Mouse (Mus musculus) testis, adult 2 months (tissue): Measurements from ENCODE around the gene Zfp759. TPM values are rescaled to one million over a fixed set of nuclear protein-coding genes. Genes with fewer than 3 reads are reported as not detected.
"Not testable (repeated sequence)": the region's sequence is repeated elsewhere in the genome, so short reads cannot be mapped to it uniquely, and the experiment has no call there.

ENCODE experiments used
- H3K27ac ChIP-seq: fragments of 200-500 bp; 2 replicates; pipeline ENCODE4 v1.5.1; 2012; ENCODE audit warnings: low read depth, low read length; ENCODE audit not compliant: control insufficient read depth, insufficient read depth
- H3K27me3 ChIP-seq: fragments of 200-500 bp; 2 replicates; pipeline ENCODE4 v1.6.1; 2012; ENCODE audit warnings: mild to moderate bottlenecking, low read length, moderate library complexity; ENCODE audit not compliant: control insufficient read depth, insufficient read depth
- H3K36me3 ChIP-seq: fragments of 200-500 bp; 2 replicates; pipeline ENCODE4 v1.6.1; 2012; ENCODE audit warnings: mild to moderate bottlenecking, low read length; ENCODE audit not compliant: control insufficient read depth, insufficient read depth
- H3K4me1 ChIP-seq: fragments of 200-500 bp; 2 replicates; pipeline ENCODE4 v1.6.1; 2012; ENCODE audit warnings: low read length; ENCODE audit not compliant: control insufficient read depth, insufficient read depth
- H3K4me3 ChIP-seq: fragments of 200-500 bp; 2 replicates; pipeline ENCODE4 v1.5.1; 2012; ENCODE audit warnings: low read depth, mild to moderate bottlenecking, low read length, moderate library complexity, mixed read lengths; ENCODE audit not compliant: control insufficient read depth
- CTCF ChIP-seq: fragments of 200-500 bp; IDR thresholded peaks from 2 replicates; pipeline ENCODE4 v1.5.1; 2012; ENCODE audit warnings: low read depth, mild to moderate bottlenecking, inconsistent platforms, low read length, moderate library complexity; ENCODE audit not compliant: control insufficient read depth, insufficient read depth, insufficient replicate concordance
- POLR2A ChIP-seq: fragments of 200-500 bp; IDR thresholded peaks from 2 replicates; pipeline ENCODE4 v1.6.1; 2012; ENCODE audit warnings: low read depth, mild to moderate bottlenecking, inconsistent platforms, low read length, moderate library complexity; ENCODE audit not compliant: control insufficient read depth
- polyA plus RNA-seq: library from polyadenylated mRNA; depleted of rRNA; stranded (reverse); fragments of >200 nt; gene quantifications from 2 replicates; pipeline ENCODE4 v1.2.3, GENCODE M21; 2012

Zfp759 gene
- polyA plus RNA-seq, 1 experiment, result 3.9 TPM

GRCm38 (mm10) chr13:67108194-67108820 lies 13.2 kb upstream of the Zfp759 start, which contains the start of gene Gm28557:
Gene Gm28557, minus strand, starts transcription at chr13:67108604.
- H3K27me3 ChIP-seq, result no peaks in the 10 kb centered on the region
- H3K36me3 ChIP-seq, result no peaks in the 10 kb centered on the region
- H3K4me3 ChIP-seq, result peak within 1 kb of the TSS; percentile 97
- H3K4me1 ChIP-seq, result peaks cover 9% of the 10 kb centered on the region
- no peak for TF ChIP-seq CTCF
- TF ChIP-seq POLR2A, result 0 out of 2 replicates have a peak, but pooled peaks have one; percentile 45
- H3K27ac ChIP-seq, result peak within 1 kb of the TSS; percentile 89

GRCm38 (mm10) chr13:67108821-67109206 lies 12.6 kb upstream of the Zfp759 start:
- H3K4me3 ChIP-seq, result peak overlapping the region; percentile 97
- no peaks in the 10 kb centered on the region for H3K36me3 ChIP-seq
- H3K4me1 ChIP-seq, result peaks cover 9% of the 10 kb centered on the region
- TF ChIP-seq CTCF, result no peak
- TF ChIP-seq POLR2A, result no peak
- no peak overlapping the region for H3K27ac ChIP-seq
- no peaks in the 10 kb centered on the region for H3K27me3 ChIP-seq

GRCm38 (mm10) chr13:67112096-67112495 lies 9.4 kb upstream of the Zfp759 start:
- no peak overlapping the region for H3K27ac ChIP-seq
- H3K4me1 ChIP-seq, result peaks cover 6% of the 10 kb centered on the region
- TF ChIP-seq CTCF, result no peak
- no peak for TF ChIP-seq POLR2A
- H3K27me3 ChIP-seq, result no peaks in the 10 kb centered on the region
- no peaks in the 10 kb centered on the region for H3K36me3 ChIP-seq
- no peak overlapping the region for H3K4me3 ChIP-seq

GRCm38 (mm10) chr13:67113287-67113686 lies 8.2 kb upstream of the Zfp759 start:
- H3K4me3 ChIP-seq, result no peak overlapping the region
- peaks cover 4% of the 10 kb centered on the region for H3K4me1 ChIP-seq
- no peaks in the 10 kb centered on the region for H3K27me3 ChIP-seq
- TF ChIP-seq POLR2A (no peak), CTCF (no peak)
- no peaks in the 10 kb centered on the region for H3K36me3 ChIP-seq
- no peak overlapping the region for H3K27ac ChIP-seq

- H3K36me3 ChIP-seq, H3K27ac ChIP-seq, H3K4me1 ChIP-seq, H3K27me3 ChIP-seq, H3K4me3 ChIP-seq: not testable (repeated sequence)
Observed at GRCm38 (mm10) chr13:67116163-67116562, 5.3 kb upstream of the Zfp759 start, which contains the start of gene Rslcan18. Gene Rslcan18, minus strand, starts transcription at chr13:67116263.

GRCm38 (mm10) chr13:67124460-67124859 lies 3.0 kb downstream of the Zfp759 start:
- Histone ChIP-seq H3K27ac (no peak overlapping the region), H3K4me3 (peak overlapping the region; percentile 4; the same call in 1 of the 2 replicates), H3K27me3 (no peaks in the 10 kb centered on the region), H3K36me3 (no peaks in the 10 kb centered on the region), H3K4me1 (peaks cover 6% of the 10 kb centered on the region)
- TF ChIP-seq POLR2A, result no peak
- TF ChIP-seq CTCF, result no peak

GRCm38 (mm10) chr13:67127507-67127906 lies 6.0 kb downstream of the Zfp759 start:
- H3K27ac ChIP-seq, H3K4me1 ChIP-seq, H3K36me3 ChIP-seq, H3K27me3 ChIP-seq: not testable (repeated sequence)
- H3K4me3 ChIP-seq, result 0 out of 2 replicates have a peak overlapping the region, but pooled peaks have one; percentile 6
